Mouse (Mus musculus): ENCODE measurements around the gene Rbms3.

DNA sequence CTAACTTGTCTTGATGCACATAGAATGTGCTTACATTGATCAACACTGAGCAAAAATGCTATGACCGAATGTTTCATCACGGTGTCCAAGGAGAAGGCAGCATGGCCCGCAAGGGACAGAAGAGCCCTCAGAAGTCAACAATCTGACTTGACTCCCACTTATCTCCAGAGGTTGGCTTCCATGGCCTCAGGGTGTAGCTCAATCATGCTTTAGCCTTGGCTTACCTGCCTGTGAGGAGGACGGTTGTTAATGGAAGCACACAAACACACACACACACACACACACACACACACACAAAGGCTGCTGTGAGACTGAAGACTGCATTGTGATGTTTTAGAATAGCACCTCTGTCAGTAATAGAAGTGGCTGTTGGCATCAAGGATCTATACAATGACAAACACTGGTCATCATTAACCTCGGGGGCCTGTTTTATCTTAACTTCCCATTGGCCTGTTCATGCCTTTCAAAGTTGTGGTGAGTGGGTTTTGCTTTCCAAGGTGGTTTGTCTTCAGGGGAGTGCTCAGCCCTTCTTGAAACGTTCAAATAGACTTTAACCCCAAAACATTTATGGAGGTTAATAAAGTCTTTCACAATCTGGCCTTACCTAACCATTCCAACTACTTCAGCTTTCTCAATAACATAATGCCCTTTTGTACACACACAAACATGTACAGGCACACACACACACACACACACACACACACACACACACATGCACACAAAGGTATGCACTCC, 771.7 kb downstream of the Rbms3 start:
- TF ChIP-seq CTCF (conservative IDR thresholded peaks at IDR 0.05; ENCODE audit: insufficient read depth, insufficient read length, low read depth, low read length) (no peak), POLR2A (IDR thresholded peaks at IDR 0.05; ENCODE audit: low read depth, low read length) (no peak)
